Mouse (Mus musculus) bone marrow, adult 2 months (tissue): ENCODE measurements around the gene Syt1. TPM values are rescaled to one million over a fixed set of nuclear protein-coding genes. Genes with fewer than 3 reads are reported as not detected.

ENCODE experiments used
- H3K27ac ChIP-seq: fragments of 200-500 bp; 2 replicates; pipeline ENCODE4 v1.5.1; 2012; ENCODE audit warnings: low read depth, mild to moderate bottlenecking, control low read depth, inconsistent platforms, low read length; ENCODE audit not compliant: control insufficient read depth, poor library complexity, insufficient read depth
- H3K4me1 ChIP-seq: fragments of 200-500 bp; 2 replicates; pipeline ENCODE4 v1.6.1; 2011; ENCODE audit warnings: low read length; ENCODE audit not compliant: control insufficient read depth, insufficient read depth
- H3K4me3 ChIP-seq: fragments of 200-500 bp; replicated peaks from 2 replicates; pipeline ENCODE3; 2011; ENCODE audit warnings: mild to moderate bottlenecking, low read depth, low read length, control low read depth; ENCODE audit not compliant: control insufficient read depth
- CTCF ChIP-seq: fragments of 200-500 bp; IDR thresholded peaks from 2 replicates; pipeline ENCODE4 v1.5.1; 2011; ENCODE audit warnings: low read length, control low read depth; ENCODE audit not compliant: control insufficient read depth, insufficient read depth
- POLR2A ChIP-seq: fragments of 200-500 bp; IDR thresholded peaks from 2 replicates; pipeline ENCODE4 v1.6.1; 2011; ENCODE audit warnings: low read depth, mild to moderate bottlenecking, control low read depth, low read length, borderline replicate concordance; ENCODE audit not compliant: control insufficient read depth
- WGBS: fragments of 180-500 bp; shearing (Covaris S2); methylation state at CpG from one replicate; pipeline ENCODE4 v1.1.7; 2018; 5-methylcytosine and 5-hydroxymethylcytosine counted together
- polyA plus RNA-seq: library from polyadenylated mRNA; stranded (reverse); fragments of >200 nt; gene quantifications from 2 replicates; pipeline ENCODE4 v1.2.4, GENCODE M21; 2011; ENCODE audit warnings: low replicate concordance; ENCODE audit not compliant: missing spikeins, insufficient read depth, insufficient read length

Syt1 gene
- polyA plus RNA-seq, 1 experiment: 0.42 TPM

DNA sequence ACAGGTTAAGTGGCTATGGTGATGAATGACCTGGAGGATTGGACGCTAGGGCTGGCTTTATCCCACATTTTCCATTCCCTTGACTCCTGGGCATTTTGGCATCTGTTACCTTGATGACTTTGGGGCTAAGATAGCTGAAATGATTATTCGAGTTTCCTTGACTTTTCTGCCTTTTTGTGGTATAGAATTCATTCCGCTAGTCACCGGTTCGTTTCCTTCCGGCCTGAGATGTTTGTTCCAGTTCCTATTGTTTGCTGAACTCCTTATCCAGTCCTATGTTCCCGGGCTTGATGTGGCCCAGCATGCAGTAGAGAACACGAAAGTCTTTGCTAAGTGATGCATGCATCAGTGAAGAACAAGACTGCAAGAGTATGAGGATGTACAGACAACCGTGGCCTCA is 493.7 kb downstream of the Syt1 start:
- H3K4me3 ChIP-seq: no peak overlapping the region
- no peak overlapping the region for H3K27ac ChIP-seq
- TF ChIP-seq POLR2A: no peak
- no peak for TF ChIP-seq CTCF
- H3K4me1 ChIP-seq: no peaks in the 10 kb centered on the region
- WGBS: 60% methylated on average over 9 of the region's 9 CpGs

DNA sequence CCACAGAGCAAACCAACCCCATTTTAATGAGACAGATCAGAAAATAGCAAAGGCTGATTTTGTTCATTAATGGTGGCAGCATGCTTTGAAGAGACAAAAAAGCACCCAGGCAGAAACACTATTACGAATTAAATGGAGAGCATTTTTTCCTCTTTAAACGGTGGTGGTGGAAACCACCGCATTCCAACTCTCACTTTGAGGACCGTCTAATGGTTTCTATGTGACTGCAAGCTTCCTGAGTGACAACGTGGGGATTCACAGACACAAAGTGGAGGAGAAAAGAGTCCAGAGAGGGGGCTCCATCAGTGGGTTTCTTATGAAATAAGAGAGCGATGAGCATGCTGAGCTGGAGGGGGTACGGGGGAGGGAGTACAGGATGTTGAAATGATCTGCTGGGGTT is 496.1 kb downstream of the Syt1 start:
- no peak overlapping the region for H3K27ac ChIP-seq
- H3K4me3 ChIP-seq: no peak overlapping the region
- 70% methylated on average over 7 of the region's 7 CpGs for WGBS
- TF ChIP-seq CTCF (no peak), POLR2A (no peak)
- H3K4me1 ChIP-seq: no peaks in the 10 kb centered on the region

DNA sequence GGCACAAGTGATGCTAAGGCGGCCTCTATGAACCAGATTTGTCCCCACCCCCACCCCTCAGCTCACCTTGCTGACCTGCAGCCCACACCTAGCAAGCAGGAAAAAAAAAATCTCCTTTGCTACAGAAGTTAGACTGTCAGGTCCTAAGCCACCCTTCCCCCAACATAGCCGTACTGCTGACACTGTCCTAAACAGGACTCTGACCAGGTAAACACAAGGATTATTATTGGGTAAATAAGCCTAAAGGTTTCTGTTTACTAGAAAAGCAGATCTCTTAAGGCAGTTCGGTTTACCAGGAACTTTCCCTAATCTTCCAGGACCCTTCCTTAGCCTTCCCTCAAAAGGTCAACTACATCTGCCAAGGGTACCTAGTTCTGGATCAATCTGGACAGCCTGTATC is 501.2 kb downstream of the Syt1 start:
- Histone ChIP-seq H3K4me1 (no peaks in the 10 kb centered on the region), H3K4me3 (no peak overlapping the region), H3K27ac (no peak overlapping the region)
- WGBS: 68% methylated on average over 3 of the region's 3 CpGs
- TF ChIP-seq POLR2A: no peak
- TF ChIP-seq CTCF: no peak

DNA sequence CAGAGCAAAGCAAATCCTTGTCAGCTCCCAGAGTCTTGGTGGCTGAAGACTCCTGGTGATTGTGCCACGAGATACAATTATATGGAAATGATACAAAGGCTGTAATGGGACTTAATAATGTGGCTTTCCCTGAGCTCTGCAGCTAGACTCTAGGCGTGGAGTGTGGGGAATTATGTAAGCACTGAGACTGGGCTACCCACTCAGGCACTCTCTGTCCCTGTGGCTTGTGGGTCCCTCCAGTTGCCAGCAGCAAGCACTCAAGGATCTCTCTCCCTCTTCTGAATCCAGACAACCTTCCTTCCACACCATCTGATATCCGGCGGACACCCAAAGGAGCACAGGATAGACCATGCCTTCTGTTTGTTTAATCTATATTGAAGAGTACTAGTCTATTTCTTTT is 503.9 kb downstream of the Syt1 start:
- no peak for TF ChIP-seq POLR2A
- TF ChIP-seq CTCF: no peak
- Histone ChIP-seq H3K4me1 (no peaks in the 10 kb centered on the region), H3K4me3 (no peak overlapping the region), H3K27ac (no peak overlapping the region)
- 70% methylated on average over 4 of the region's 4 CpGs for WGBS

DNA sequence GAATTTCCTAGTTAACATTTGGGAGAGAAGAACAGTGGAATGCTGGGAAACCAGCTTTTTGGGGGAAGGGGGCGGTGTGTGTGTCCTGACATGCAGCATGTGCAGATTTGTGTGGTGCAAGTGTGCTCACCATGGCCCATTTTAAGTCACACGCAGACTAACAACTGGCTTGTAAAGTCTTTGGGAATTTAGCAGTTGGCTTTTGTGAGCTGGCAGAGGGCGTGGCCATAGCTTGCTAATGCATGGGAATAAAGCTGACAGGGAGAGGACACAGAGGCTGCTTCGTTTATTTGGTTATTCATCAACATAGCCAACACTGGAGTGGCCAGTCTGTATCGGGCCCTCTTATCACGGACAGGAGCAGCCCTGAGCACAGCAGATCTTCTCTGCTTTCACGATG is 505.9 kb downstream of the Syt1 start:
- no peak overlapping the region for H3K27ac ChIP-seq
- TF ChIP-seq POLR2A (no peak), CTCF (no peak)
- WGBS: 69% methylated on average over 7 of the region's 7 CpGs
- H3K4me3 ChIP-seq: no peak overlapping the region
- H3K4me1 ChIP-seq: no peaks in the 10 kb centered on the region

DNA sequence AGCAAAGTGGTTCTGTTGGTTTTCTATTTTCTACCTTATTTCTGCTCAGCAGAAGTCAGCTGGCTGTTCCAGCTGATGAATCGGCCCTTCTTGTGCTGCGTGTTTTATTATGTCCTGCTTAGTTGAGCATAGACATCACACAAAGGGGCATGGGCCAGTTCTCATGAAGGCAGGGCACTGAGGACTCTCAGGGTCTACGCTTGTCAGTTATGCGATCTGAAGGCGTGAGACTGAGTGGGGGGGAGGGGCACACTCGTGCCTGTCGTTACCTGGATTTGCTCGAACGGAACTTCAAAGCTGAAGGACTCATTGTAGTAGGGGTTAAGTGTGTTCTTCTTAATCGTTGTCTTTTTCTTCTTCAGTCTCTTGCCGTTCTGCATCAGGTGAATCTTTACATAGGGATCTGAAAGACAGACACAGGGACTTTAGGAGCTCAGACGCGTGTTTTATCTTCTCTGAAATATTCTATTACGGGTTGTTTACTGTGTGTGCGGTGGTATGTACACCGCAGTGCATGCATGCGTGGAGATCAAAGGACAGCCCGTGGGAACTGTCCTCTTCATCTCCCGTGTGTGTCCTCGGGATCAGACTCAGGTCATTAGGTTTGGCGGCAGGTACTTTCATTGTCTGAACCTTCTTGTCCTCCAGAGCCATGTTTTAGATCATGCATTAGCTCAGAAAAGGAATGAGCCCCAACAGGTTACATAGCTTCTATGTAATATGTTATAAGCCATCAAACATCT is 506.5 kb downstream of the Syt1 start:
- TF ChIP-seq POLR2A: no peak
- TF ChIP-seq CTCF: no peak
- H3K4me3 ChIP-seq: no peak overlapping the region
- no peak overlapping the region for H3K27ac ChIP-seq
- 79% methylated on average over 21 of the region's 21 CpGs for WGBS
- no peaks in the 10 kb centered on the region for H3K4me1 ChIP-seq

DNA sequence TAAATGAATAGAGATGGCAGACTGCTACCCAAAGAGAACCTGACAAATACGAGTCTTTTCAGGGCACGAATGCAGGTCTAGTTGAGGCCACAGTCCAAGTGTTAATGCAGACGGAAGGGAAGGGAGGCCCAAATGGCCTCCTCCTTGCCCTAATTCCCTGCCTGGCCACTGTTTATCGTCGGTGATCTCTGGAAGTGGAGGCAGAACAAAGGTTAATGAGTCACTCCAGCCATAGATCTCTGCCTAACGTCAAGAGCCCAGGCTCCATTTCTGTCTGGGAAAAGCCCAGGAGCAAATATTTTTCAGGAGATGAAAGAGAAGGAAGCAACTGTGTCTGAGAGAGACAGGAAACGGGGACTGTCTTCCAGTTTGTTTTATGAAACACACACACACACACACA is 520.6 kb downstream of the Syt1 start:
- Histone ChIP-seq H3K4me3 (no peak overlapping the region), H3K4me1 (no peaks in the 10 kb centered on the region), H3K27ac (no peak overlapping the region)
- WGBS: 44% methylated on average over 7 of the region's 7 CpGs
- TF ChIP-seq POLR2A: no peak
- no peak for TF ChIP-seq CTCF

DNA sequence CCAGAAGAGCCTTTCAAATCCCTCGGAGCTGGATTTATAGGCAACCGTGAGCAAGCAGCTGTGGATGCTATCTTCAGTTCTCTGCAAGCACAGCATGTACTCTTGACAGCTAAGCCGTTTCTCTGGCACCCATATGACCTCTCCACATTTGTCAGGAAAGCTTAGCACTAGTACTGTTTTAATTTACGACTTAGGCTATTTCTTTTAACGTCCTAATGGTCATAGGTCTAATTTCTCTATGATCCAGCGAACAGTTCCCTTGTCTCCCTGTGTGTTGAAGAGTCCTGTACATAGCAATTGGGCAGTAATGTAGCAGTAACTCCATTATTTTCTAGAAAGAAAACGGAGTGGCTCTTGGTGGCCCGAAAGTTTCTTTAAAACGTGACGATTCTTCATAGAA is 526.8 kb downstream of the Syt1 start:
- no peaks in the 10 kb centered on the region for H3K4me1 ChIP-seq
- no peak overlapping the region for H3K27ac ChIP-seq
- WGBS: 77% methylated on average over 10 of the region's 10 CpGs
- H3K4me3 ChIP-seq: no peak overlapping the region
- no peak for TF ChIP-seq POLR2A
- TF ChIP-seq CTCF: no peak
